Mouse (Mus musculus) layer of hippocampus, adult 8-10 months (tissue): ENCODE measurements at regions not wholly inside any gene's neighbourhood (a gene's known extent, or its start where the extent isn't known, plus 50 kb on each side); places are given as distances from the start of the nearest gene placed in this dataset.

Experiments used
- DNase-seq, 2 experiments: peaks; one replicate each; pipeline ENCODE4 v3.0.0; 2022; ENCODE audit warnings: low spot score in 2 of 2

DNA sequence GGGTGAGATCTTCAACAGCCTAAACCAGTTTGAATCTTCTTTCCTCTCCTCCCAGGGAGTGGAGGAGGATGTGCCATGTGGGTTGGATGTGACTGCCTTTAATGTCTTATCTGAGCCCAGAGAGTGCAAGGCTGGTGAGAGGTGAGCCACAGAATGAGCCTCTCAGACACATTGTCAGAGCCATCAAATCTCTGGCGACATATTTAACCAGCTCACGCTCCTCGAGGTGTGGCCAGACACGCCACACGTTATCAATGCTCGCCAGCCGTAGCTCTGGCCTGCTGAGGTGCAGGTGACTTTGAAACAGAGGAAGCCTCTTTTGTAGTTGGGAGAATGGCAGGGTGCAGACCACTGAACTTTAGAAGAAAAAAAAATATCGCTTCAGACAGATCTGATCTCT lies 463.5 kb upstream of the Kcnab2 start:
- DNase-seq, result no peak

- DNase-seq, result no peak
These were observed 458.9 kb upstream of the Kcnab2 start for GRCm38 (mm10) chr4:152936614-152937013.

GRCm38 (mm10) chr4:152935484-152935883 lies 457.8 kb upstream of the Kcnab2 start:
- no peak for DNase-seq

DNA sequence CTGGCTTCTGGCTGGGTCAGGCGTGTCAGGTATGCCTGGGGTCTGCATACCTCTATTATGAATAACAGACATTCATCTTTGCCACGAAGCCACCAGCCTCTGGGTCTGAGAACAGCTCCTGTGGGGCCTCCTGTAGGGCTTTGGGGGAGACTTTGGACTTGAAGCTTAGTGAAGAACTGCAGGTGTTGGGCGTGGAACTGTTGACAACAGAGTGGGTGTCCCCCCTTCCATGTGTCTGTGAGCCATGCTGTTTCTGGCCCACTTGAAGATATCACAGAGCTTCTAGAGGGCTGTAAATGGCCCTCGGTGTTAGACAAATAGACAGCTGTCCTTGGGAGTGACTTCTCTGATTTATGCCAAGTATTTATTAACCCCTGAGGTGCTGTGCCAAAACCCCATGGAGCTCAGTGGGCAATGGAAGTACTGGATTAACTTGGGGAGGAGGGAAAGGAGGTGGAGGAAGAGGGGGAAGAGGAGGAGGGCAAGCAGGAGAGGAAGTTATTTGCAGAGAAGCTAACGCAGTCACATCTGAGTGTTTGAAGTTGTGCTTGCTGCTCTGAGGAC lies 450.8 kb upstream of the Kcnab2 start:
- no peak for DNase-seq

DNA sequence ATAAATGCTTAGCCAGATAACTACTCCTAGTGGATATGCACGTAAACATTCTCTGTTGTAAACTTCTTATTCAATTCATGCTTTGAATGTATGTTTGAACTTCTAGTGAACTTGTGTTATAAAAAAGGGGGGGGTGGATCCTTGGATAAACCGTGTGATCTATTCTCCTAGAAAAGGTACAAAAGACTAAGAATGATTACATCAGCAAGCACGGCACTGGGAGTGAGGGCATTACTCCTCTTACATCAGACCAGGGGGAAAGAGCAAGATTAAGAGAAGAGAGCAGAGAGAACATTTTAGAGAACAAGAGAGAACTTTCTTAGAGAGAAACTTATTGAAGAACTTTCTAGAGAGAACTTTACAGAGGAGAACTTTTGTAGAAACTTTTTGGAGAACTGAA lies 442.6 kb upstream of the Kcnab2 start:
- DNase-seq, result no peak

DNA sequence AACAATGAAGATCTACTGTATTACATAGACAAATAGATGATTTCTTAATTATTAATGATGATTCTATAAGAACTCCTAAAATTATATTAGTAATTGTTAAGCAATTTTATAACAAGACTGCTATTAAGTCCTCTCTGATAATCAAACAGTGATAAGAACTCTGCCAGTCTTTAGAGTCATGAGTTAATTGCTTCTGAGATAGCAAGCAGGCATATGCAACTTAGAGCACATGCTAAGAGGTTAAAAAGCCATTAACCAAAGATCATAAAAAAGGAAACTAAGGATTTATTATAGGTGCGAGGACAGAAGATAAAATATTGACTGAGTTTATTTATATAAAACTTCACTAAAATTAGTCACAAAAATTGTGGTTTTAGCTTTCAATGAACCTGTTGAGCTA lies 442.2 kb upstream of the Kcnab2 start:
- no peak for DNase-seq

- DNase-seq, result no peak
These were observed 438.9 kb upstream of the Kcnab2 start for GRCm38 (mm10) chr4:152916576-152916975.

GRCm38 (mm10) chr4:152913497-152913896 lies 435.8 kb upstream of the Kcnab2 start:
- no peak for DNase-seq

DNA sequence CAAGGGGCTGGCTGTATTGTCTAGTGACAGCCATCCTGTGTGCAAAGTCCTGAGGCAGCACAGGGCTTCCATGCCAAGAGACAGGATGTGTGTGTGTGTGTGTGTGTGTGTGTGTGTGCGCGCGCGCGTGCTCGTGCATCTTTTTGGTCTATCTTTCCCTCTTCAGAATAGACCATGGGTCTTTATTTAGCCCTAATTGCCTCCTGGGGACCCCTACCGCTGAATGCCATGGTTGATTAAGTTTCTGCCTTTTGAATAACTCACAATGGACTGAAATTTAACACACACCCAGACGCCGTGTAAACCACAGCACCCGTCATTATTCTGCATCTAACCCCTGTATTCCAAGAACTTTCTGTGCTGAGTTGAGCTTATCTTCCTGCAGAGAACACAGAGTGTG lies 435.2 kb upstream of the Kcnab2 start:
- DNase-seq, result no peak

- peak; percentile 19 to 20 for DNase-seq
These were observed 430.6 kb upstream of the Kcnab2 start for GRCm38 (mm10) chr4:152908235-152908634.

DNA sequence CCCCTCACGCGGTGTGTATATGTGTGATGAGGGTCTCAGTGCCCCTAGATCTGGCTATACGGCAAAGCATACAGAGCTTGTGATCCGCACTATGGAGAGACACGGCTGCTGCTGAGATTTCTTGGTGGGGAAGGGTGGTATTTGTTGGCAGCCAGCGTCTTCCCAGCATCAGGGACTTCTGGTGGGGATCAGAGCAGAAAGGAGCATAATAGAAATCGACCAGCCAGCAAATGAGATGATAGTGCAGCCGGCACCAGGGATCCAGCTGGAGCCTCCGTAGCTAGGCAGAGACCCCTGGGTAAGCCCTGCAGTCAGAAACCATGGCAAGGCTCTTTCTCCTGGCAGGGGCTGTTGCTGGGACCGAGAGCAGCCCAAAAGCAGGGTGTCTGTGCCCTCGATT lies 425.2 kb upstream of the Kcnab2 start:
- no peak for DNase-seq

GRCm38 (mm10) chr4:152900049-152900448 lies 422.4 kb upstream of the Kcnab2 start:
- peak in 1 of 2 experiments; percentile 15 for DNase-seq

DNA sequence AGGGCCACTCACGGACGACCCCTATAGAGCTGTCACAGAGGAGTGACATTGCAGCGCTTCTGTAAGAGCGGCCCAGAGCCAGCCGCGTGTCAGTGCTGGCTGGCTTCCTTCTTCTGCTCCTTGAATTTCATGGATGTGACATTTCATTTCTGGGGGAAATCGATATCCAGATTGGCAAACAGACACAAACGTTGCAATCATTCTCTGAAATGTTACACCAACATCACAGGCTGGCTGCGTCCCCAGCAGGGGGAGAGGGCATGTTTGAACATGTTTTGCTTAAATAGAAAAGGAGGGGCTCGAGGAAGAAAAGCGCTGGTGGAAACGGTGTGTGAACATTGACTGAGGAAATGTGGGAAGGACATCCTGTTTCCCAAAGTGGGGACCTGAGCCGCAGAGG lies 417.4 kb upstream of the Kcnab2 start:
- peak in 1 of 2 experiments; percentile 10 for DNase-seq

- no peak for DNase-seq
These were observed 415.3 kb upstream of the Kcnab2 start for GRCm38 (mm10) chr4:152892997-152893396.

DNA sequence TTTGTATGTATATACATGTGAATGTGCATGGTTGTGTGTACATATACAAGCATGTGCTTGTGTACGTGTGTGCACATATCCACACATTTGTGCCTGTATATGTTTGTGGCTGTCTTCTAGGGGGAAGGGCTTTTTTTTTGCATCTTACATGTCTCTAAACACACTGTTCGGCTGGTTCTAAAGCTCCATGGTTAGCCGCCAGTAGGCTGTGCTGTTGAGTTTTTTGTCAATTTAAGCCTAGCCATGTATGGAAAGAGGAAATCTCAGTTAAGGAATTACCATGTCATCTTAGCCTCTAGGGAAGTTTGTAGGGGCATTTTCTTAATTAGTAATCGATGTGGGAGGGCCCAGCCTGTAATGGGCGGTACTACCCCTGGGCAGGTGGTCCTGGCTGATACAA lies 411.5 kb upstream of the Kcnab2 start:
- no peak for DNase-seq

- no peak for DNase-seq
These were observed 410.6 kb upstream of the Kcnab2 start for GRCm38 (mm10) chr4:152888306-152888705.

- DNase-seq, result no peak
These were observed 409.1 kb upstream of the Kcnab2 start for GRCm38 (mm10) chr4:152886773-152887172.

DNA sequence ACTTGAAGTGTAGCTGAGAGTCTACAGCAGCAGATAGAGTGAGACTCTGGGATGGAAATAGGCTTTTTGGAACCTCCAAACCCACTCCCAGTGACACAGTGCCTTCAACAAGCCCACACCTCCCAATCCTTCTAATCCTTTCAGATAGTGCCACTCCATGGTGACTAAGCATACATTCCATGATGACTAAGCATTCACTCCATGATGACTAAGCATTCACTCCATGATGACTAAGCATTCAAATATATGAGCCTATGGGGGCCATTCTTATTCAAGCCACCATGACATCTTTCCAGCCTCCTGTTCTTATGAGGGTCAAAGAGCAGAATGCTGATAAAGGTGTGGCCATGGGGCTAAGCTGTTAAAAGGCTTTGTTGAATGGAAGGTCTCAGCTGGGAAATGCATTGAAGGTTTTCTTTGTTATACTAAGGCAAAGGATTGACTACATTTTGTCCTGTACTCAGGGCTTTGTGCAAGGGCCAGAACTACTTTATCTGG lies 403.8 kb upstream of the Kcnab2 start:
- no peak for DNase-seq

GRCm38 (mm10) chr4:152880368-152880767 lies 402.7 kb upstream of the Kcnab2 start:
- no peak for DNase-seq

GRCm38 (mm10) chr4:152878941-152879340 lies 401.3 kb upstream of the Kcnab2 start:
- DNase-seq, result no peak

DNA sequence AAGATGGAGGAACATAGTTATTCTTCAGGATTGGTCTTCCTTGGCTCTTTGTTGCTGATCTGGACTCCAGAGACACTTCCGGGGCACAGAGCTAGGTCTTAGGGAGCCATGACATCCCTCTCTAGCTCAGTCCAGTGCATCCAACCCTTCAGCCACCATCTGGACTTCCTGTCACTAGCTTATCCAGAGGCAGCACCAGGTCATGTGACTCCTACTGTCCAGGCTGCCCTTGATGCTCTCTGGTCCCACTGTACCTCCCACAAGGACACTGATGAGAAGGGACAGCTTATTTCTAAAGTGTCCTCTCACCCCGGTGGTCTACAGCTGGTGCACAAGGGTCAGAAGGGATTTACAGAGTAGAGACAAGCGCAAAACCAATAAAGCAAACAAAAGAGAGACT lies 400.7 kb upstream of the Kcnab2 start:
- DNase-seq, result no peak

- DNase-seq, result no peak
These were observed 392.4 kb upstream of the Kcnab2 start for GRCm38 (mm10) chr4:152870046-152870445.

DNA sequence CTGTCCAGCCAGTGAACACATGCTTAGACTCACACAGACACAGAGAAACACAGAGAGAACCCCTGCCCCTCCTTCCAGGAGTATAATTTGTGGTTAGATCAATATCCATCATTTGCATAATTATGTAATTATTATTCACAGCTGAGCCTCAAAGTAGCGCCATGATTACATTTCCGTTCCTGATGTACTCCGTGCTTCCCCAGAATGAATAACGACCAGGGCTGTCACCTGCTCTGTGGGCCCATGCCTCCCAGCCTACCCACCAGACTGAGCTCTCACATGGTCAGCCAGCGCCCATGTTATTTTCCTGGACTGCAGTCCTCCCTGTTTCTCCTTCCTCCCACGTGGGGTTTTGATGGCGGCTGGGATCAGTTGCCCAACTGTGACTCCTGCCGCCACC lies 388.2 kb upstream of the Kcnab2 start:
- no peak for DNase-seq
